In genomic region chr4:91381201-91381627, GRCm38 (mm10) we compare ENCODE assay signal across 11 mouse cellular contexts. TPM values are rescaled to one million over a fixed set of nuclear protein-coding genes. Genes with fewer than 3 reads are reported as not detected.
A peak's percentile ranks its signal among the peaks of the same experiment; 100 is the strongest.
DNase-seq lines count a peak whose midpoint lies in the region; ATAC-seq and TF ChIP-seq lines count a peak whose summit lies in the region.
"Had no signal": no experiment of that assay in that cellular context is flagged by ENCODE, and none has a peak within 500 bp of the region (broad histone marks: within the 10 kb centered on the region; RNA-seq: fewer than 3 reads in every experiment).

No protein-coding gene starts in this region.

- peak overlapping the region; percentile 70 for H3K27ac ChIP-seq in hindbrain, embryonic 11.5 days (ENCODE audit: low read depth, low read length)
- peak overlapping the region; percentile 78 for H3K27ac ChIP-seq in midbrain, embryonic 15.5 days
- no peak overlapping the region for H3K27ac ChIP-seq in kidney, adult 2 months (ENCODE audit: insufficient read depth, low read depth, low read length)
- H3K27ac ChIP-seq: kidney, postnatal 0 days; macrophage had no signal

- H3K9me3 ChIP-seq in hindbrain, embryonic 11.5 days (ENCODE audit: control insufficient read depth, low read length) = no peaks in the 10 kb centered on the region
- H3K9me3 ChIP-seq in midbrain, embryonic 15.5 days = no peaks in the 10 kb centered on the region

- no peaks in the 10 kb centered on the region for H3K27me3 ChIP-seq in hindbrain, embryonic 11.5 days (ENCODE audit: control insufficient read depth, insufficient read depth, low read length)
- no peaks in the 10 kb centered on the region for H3K27me3 ChIP-seq in midbrain, embryonic 15.5 days (replicated peaks)
- no peaks in the 10 kb centered on the region for H3K27me3 ChIP-seq in kidney, adult 2 months (replicated peaks; ENCODE audit: control insufficient read depth, insufficient read depth, low read length)

- H3K4me3 ChIP-seq in hindbrain, embryonic 11.5 days (ENCODE audit: low read depth, low read length) = peak overlapping the region; percentile 31
- peak overlapping the region; percentile 46 for H3K4me3 ChIP-seq in midbrain, embryonic 15.5 days
- no peak overlapping the region for H3K4me3 ChIP-seq in kidney, adult 2 months (ENCODE audit: insufficient read depth, low read depth, low read length)

- under 1% methylated on average over 13 of the region's 13 CpGs for WGBS in hindbrain, embryonic 11.5 days
- under 1% methylated on average over 13 of the region's 13 CpGs for WGBS in midbrain, embryonic 15.5 days
- 4% methylated on average over 13 of the region's 13 CpGs for WGBS in kidney, adult 2 months

- no peak for ATAC-seq in cerebellum, adult (ENCODE audit: insufficient number of reproducible peaks, low FRiP score, low TSS enrichment)
- ATAC-seq in hindbrain, embryonic 11.5 days (ENCODE audit: low FRiP score) = peak; percentile 65
- peak; percentile 22 for ATAC-seq in midbrain, embryonic 15.5 days (replicated peaks)

- H3K4me2 ChIP-seq in hindbrain, embryonic 11.5 days (replicated peaks; ENCODE audit: low read depth, low read length) = peak overlapping the region; percentile 54
- peak overlapping the region; percentile 82 for H3K4me2 ChIP-seq in midbrain, embryonic 15.5 days

- no peak for TF ChIP-seq POLR2A in kidney, adult 2 months (IDR thresholded peaks at IDR 0.05; ENCODE audit: low read depth, low read length)

- H3K36me3 ChIP-seq in hindbrain, embryonic 11.5 days (ENCODE audit: control insufficient read depth, insufficient read depth, low read length) = no peaks in the 10 kb centered on the region
- H3K36me3 ChIP-seq in midbrain, embryonic 15.5 days (replicated peaks) = no peaks in the 10 kb centered on the region
- H3K36me3 ChIP-seq in kidney, adult 2 months (ENCODE audit: control insufficient read depth, insufficient read depth, low read length) = no peaks in the 10 kb centered on the region

- H3K4me1 ChIP-seq in hindbrain, embryonic 11.5 days (replicated peaks; ENCODE audit: control insufficient read depth, insufficient read depth, low read length) = no peaks in the 10 kb centered on the region
- peaks cover 20% of the 10 kb centered on the region for H3K4me1 ChIP-seq in midbrain, embryonic 15.5 days
- H3K4me1 ChIP-seq in kidney, adult 2 months (ENCODE audit: control insufficient read depth, insufficient read depth, low read length) = no peaks in the 10 kb centered on the region

- no peak for TF ChIP-seq CTCF in kidney, adult 2 months (conservative IDR thresholded peaks at IDR 0.05; ENCODE audit: insufficient read depth, insufficient read length, low read depth, low read length)

- H3K9ac ChIP-seq in hindbrain, embryonic 11.5 days (ENCODE audit: low read depth, low read length) = peak overlapping the region; percentile 46
- H3K9ac ChIP-seq in midbrain, embryonic 15.5 days = peak overlapping the region; percentile 46

- peak; percentile 39 to 46 for DNase-seq in cerebellum, postnatal 10 days
- peak; percentile 31 for DNase-seq in embryo, embryonic 9.5 days (ENCODE audit: extremely low spot score)
- peak; percentile 59 for DNase-seq in hindbrain, embryonic 11.5 days (ENCODE audit: low spot score)
- DNase-seq in adrenal gland, postnatal 10 days = no peak
- DNase-seq in urinary bladder, postnatal 14 days (ENCODE audit: low spot score) = no peak
- DNase-seq in kidney, adult 2 months = no peak
- DNase-seq: adrenal gland, postnatal 25 days had no signal

RNA-seq across cellular contexts. Expression of gene Elavl2, which starts 19.4 kb away (rescaled TPM):
- 103 and 112 TPM in 2 replicates for polyA plus RNA-seq in hindbrain, embryonic 11.5 days (2014; fragmentation: Nextera tagmentation; extraction: Ambion mirVana)
- polyA plus RNA-seq in midbrain, embryonic 15.5 days (2015; fragmentation: Nextera tagmentation; extraction: Ambion mirVana) = 132 and 142 TPM in 2 replicates
- 10 to 100 TPM in 1 of 2 experiments, 1 to 10 TPM in 1; 7.0 to 15.3 TPM for total RNA-seq in adrenal gland, postnatal 10 days (2021)
- polyA plus RNA-seq in kidney, adult 2 months (2012; rRNA removed) = 0.34 TPM in 1 of 2 replicates, not detected in the other
- polyA plus RNA-seq: macrophage had no signal

Comparison
In these comparisons a context has a peak if more than half of its experiments do, and no peak if none do; other contexts are left out.
1. DNase-seq: peak in cerebellum, postnatal 10 days (2 of 2), embryo, embryonic 9.5 days (single experiment) and hindbrain, embryonic 11.5 days (single experiment); none in adrenal gland, postnatal 10 days (single experiment), urinary bladder, postnatal 14 days (single experiment) and kidney, adult 2 months (single experiment).
2. RNA of gene Elavl2, which starts 19.4 kb away (polyA plus RNA-seq): 132 to 142 TPM in midbrain, embryonic 15.5 days and 103 to 112 TPM in hindbrain, embryonic 11.5 days; 0.34 TPM in kidney, adult 2 months; every median in the first group is over 10 times any median in the second.